Mouse (Mus musculus): Measurements from ENCODE around the gene Pprc1.

The Pprc1 gene

GRCm38 (mm10) chr19:46119458-46119857 is 74.8 kb downstream of the Pprc1 start:
- no peak for DNase-seq (ENCODE audit: low spot score)

GRCm38 (mm10) chr19:46120872-46121271 is 76.2 kb downstream of the Pprc1 start:
- DNase-seq (ENCODE audit: low spot score): no peak
